Comparison of ENCODE assay signal across 17 mouse cellular contexts in the genomic region with DNA sequence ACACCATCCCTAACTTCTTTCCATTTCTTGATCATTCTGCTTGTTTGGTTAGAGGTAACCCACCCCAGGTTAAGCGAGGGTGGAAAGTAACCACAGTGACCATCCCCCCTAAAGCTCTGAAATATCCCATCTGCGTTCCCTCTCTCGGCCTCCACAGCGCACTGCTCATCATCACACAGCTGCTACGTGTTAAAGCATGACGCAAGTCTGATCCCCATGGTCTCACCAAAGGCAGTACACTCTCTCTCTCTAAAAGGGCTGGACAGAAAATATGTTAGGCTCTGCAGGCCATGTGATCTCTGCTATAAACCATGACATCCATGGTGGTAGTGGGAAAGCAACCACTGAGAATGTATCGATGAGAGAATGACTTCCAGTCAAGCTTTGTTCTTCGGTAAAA. TPM values are rescaled to one million over a fixed set of nuclear protein-coding genes. Genes with fewer than 3 reads are reported as not detected.
A peak's percentile ranks its signal among the peaks of the same experiment; 100 is the strongest.
DNase-seq lines count a peak whose midpoint lies in the region; ATAC-seq and TF ChIP-seq lines count a peak whose summit lies in the region.
"Had no signal": no experiment of that assay in that cellular context is flagged by ENCODE, and none has a peak within 500 bp of the region (broad histone marks: within the 10 kb centered on the region; RNA-seq: fewer than 3 reads in every experiment).

No protein-coding gene starts in this region.

- H3K4me3 ChIP-seq in kidney, embryonic 15.5 days (replicated peaks): no peak overlapping the region
- no peak overlapping the region for H3K4me3 ChIP-seq in kidney, adult 2 months (ENCODE audit: insufficient read depth, low read depth, low read length)
- no peak overlapping the region for H3K4me3 ChIP-seq in lung, postnatal 0 days (ENCODE audit: low read depth, low read length)
- no peak overlapping the region for H3K4me3 ChIP-seq in lung, adult 2 months (replicated peaks; ENCODE audit: extremely low read depth, low read depth, low read length)
- H3K4me3 ChIP-seq in limb, embryonic 13.5 days: no peak overlapping the region
- H3K4me3 ChIP-seq in midbrain, embryonic 10.5 days: no peak overlapping the region
- H3K4me3 ChIP-seq: liver, embryonic 12.5 days had no signal

- 0 out of 2 replicates have a peak overlapping the region, but pooled peaks have one; percentile 41 for H3K27ac ChIP-seq in kidney, embryonic 15.5 days
- H3K27ac ChIP-seq in kidney, adult 2 months (ENCODE audit: insufficient read depth, low read depth, low read length): no peak overlapping the region
- H3K27ac ChIP-seq in lung, postnatal 0 days (ENCODE audit: low read length): no peak overlapping the region
- H3K27ac ChIP-seq in limb, embryonic 13.5 days: no peak overlapping the region
- H3K27ac ChIP-seq in midbrain, embryonic 10.5 days (replicated peaks): no peak overlapping the region
- H3K27ac ChIP-seq: hindbrain, postnatal 0 days; liver, embryonic 12.5 days; macrophage had no signal

- WGBS in kidney, embryonic 15.5 days: 68% methylated on average over 8 of the region's 8 CpGs
- WGBS in kidney, adult 2 months: 87% methylated on average over 8 of the region's 8 CpGs
- 71% methylated on average over 8 of the region's 8 CpGs for WGBS in lung, postnatal 0 days
- WGBS in lung, adult 2 months: 75% methylated on average over 8 of the region's 8 CpGs
- WGBS in limb, embryonic 13.5 days: 57% methylated on average over 8 of the region's 8 CpGs
- 90% methylated on average over 8 of the region's 8 CpGs for WGBS in midbrain, embryonic 10.5 days

- TF ChIP-seq EP300 in lung, postnatal 0 days (IDR thresholded peaks at IDR 0.05): no peak

- peak; percentile 73; the same call in 1 of the 2 replicates for ATAC-seq in kidney, embryonic 15.5 days (replicated peaks; ENCODE audit: low FRiP score)
- peak; percentile 59 for ATAC-seq in lung, postnatal 0 days
- peak; percentile 88 for ATAC-seq in limb, embryonic 13.5 days (ENCODE audit: low FRiP score, low read depth)
- ATAC-seq: hindbrain, postnatal 0 days; liver, embryonic 12.5 days; midbrain, embryonic 16.5 days had no signal

- no peak for DNase-seq in kidney, adult 2 months
- peak; percentile 23 for DNase-seq in lung, postnatal 0 days (ENCODE audit: low spot score)
- no peak for DNase-seq in lung, adult 2 months
- DNase-seq in midbrain, embryonic 10.5 days (ENCODE audit: low spot score): no peak
- no peak for DNase-seq in spleen, postnatal 10 days (ENCODE audit: low spot score in 2 of 2)
- DNase-seq: adrenal gland, adult 2 months; cerebellum, adult 11-12 months; gastrocnemius, postnatal 25 days; layer of hippocampus, adult 9-11 months had no signal

- H3K36me3 ChIP-seq in kidney, embryonic 15.5 days: no peaks in the 10 kb centered on the region
- H3K36me3 ChIP-seq in kidney, adult 2 months (ENCODE audit: control insufficient read depth, insufficient read depth, low read length): no peaks in the 10 kb centered on the region
- no peaks in the 10 kb centered on the region for H3K36me3 ChIP-seq in lung, postnatal 0 days (ENCODE audit: insufficient read depth, low read length)
- H3K36me3 ChIP-seq in limb, embryonic 13.5 days: no peaks in the 10 kb centered on the region
- no peaks in the 10 kb centered on the region for H3K36me3 ChIP-seq in midbrain, embryonic 10.5 days
- H3K36me3 ChIP-seq: G1E; liver, embryonic 12.5 days had no signal

- no peak overlapping the region for H3K9ac ChIP-seq in kidney, embryonic 15.5 days
- no peak overlapping the region for H3K9ac ChIP-seq in lung, postnatal 0 days (replicated peaks; ENCODE audit: low read depth)
- H3K9ac ChIP-seq in limb, embryonic 13.5 days: no peak overlapping the region
- H3K9ac ChIP-seq: liver, embryonic 12.5 days had no signal

- TF ChIP-seq POLR2A in kidney, adult 2 months (IDR thresholded peaks at IDR 0.05; ENCODE audit: low read depth, low read length): no peak
- TF ChIP-seq POLR2A in lung, adult 2 months (IDR thresholded peaks at IDR 0.05; ENCODE audit: borderline replicate concordance, extremely low read depth, low read depth, low read length): no peak

- no peaks in the 10 kb centered on the region for H3K9me3 ChIP-seq in kidney, embryonic 15.5 days (replicated peaks)
- no peaks in the 10 kb centered on the region for H3K9me3 ChIP-seq in lung, postnatal 0 days (ENCODE audit: low read length)
- no peaks in the 10 kb centered on the region for H3K9me3 ChIP-seq in limb, embryonic 13.5 days
- H3K9me3 ChIP-seq in midbrain, embryonic 10.5 days (replicated peaks): no peaks in the 10 kb centered on the region
- H3K9me3 ChIP-seq: G1E; liver, embryonic 12.5 days had no signal

- H3K27me3 ChIP-seq in kidney, embryonic 15.5 days: no peaks in the 10 kb centered on the region
- H3K27me3 ChIP-seq in kidney, adult 2 months (replicated peaks; ENCODE audit: control insufficient read depth, insufficient read depth, low read length): no peaks in the 10 kb centered on the region
- no peaks in the 10 kb centered on the region for H3K27me3 ChIP-seq in lung, postnatal 0 days (replicated peaks; ENCODE audit: insufficient read depth, low read length)
- 0 out of 2 replicates have a peak, but pooled peaks cover 4% of the 10 kb centered on the region for H3K27me3 ChIP-seq in limb, embryonic 13.5 days
- H3K27me3 ChIP-seq in midbrain, embryonic 10.5 days (ENCODE audit: low read depth, poor library complexity, severe bottlenecking): peaks cover 4% of the 10 kb centered on the region

- H3K4me2 ChIP-seq in kidney, embryonic 15.5 days: no peak overlapping the region
- H3K4me2 ChIP-seq in lung, postnatal 0 days (replicated peaks; ENCODE audit: low read depth, low read length): no peak overlapping the region
- H3K4me2 ChIP-seq in limb, embryonic 13.5 days (replicated peaks): no peak overlapping the region
- H3K4me2 ChIP-seq: heart, embryonic 11.5 days; liver, embryonic 12.5 days had no signal

- no peak for TF ChIP-seq CTCF in kidney, adult 2 months (conservative IDR thresholded peaks at IDR 0.05; ENCODE audit: insufficient read depth, insufficient read length, low read depth, low read length)
- TF ChIP-seq CTCF in lung, postnatal 0 days (IDR thresholded peaks at IDR 0.05): no peak
- TF ChIP-seq CTCF in lung, adult 2 months (IDR thresholded peaks at IDR 0.05; ENCODE audit: insufficient read depth, low read length): no peak

- H3K4me1 ChIP-seq in kidney, embryonic 15.5 days: peaks cover 21% of the 10 kb centered on the region
- H3K4me1 ChIP-seq in kidney, adult 2 months (ENCODE audit: control insufficient read depth, insufficient read depth, low read length): no peaks in the 10 kb centered on the region
- no peaks in the 10 kb centered on the region for H3K4me1 ChIP-seq in lung, postnatal 0 days (ENCODE audit: insufficient read depth, low read depth, low read length)
- H3K4me1 ChIP-seq in lung, adult 2 months (ENCODE audit: control insufficient read depth, insufficient read depth, low read length): no peaks in the 10 kb centered on the region
- H3K4me1 ChIP-seq in limb, embryonic 13.5 days: peaks cover 30% of the 10 kb centered on the region
- peaks cover 43% of the 10 kb centered on the region for H3K4me1 ChIP-seq in midbrain, embryonic 10.5 days

RNA-seq across cellular contexts. Expression of a gene that starts 14.4 kb away (rescaled TPM):
- 65.2 and 65.5 TPM in 2 replicates for polyA plus RNA-seq in kidney, embryonic 15.5 days (2015; fragmentation: Nextera tagmentation; extraction: Ambion mirVana)
- polyA plus RNA-seq in kidney, adult 2 months (2012; rRNA removed): 2.6 and 3.2 TPM in 2 replicates
- 12.9 and 22.7 TPM in 2 replicates for polyA plus RNA-seq in lung, postnatal 0 days (2015; fragmentation: Nextera tagmentation; extraction: Ambion mirVana)
- 4.4 and 8.4 TPM in 2 replicates for polyA plus RNA-seq in lung, adult 2 months (2012; rRNA removed)
- 53.7 and 54.6 TPM in 2 replicates for polyA plus RNA-seq in limb, embryonic 13.5 days (2015; fragmentation: Nextera tagmentation; extraction: Ambion mirVana)
- 33.4 and 33.6 TPM in 2 replicates for polyA plus RNA-seq in midbrain, embryonic 10.5 days (2016; fragmentation: Nextera tagmentation; extraction: Ambion mirVana)
